Mouse (Mus musculus): ENCODE data around the gene Ahsg. TPM values are rescaled to one million over a fixed set of nuclear protein-coding genes. Genes with fewer than 3 reads are reported as not detected.

Ahsg gene
- polyA plus RNA-seq (2012; rRNA removed) = 0.77 TPM in 1 of 2 replicates, not detected in the other

DNA sequence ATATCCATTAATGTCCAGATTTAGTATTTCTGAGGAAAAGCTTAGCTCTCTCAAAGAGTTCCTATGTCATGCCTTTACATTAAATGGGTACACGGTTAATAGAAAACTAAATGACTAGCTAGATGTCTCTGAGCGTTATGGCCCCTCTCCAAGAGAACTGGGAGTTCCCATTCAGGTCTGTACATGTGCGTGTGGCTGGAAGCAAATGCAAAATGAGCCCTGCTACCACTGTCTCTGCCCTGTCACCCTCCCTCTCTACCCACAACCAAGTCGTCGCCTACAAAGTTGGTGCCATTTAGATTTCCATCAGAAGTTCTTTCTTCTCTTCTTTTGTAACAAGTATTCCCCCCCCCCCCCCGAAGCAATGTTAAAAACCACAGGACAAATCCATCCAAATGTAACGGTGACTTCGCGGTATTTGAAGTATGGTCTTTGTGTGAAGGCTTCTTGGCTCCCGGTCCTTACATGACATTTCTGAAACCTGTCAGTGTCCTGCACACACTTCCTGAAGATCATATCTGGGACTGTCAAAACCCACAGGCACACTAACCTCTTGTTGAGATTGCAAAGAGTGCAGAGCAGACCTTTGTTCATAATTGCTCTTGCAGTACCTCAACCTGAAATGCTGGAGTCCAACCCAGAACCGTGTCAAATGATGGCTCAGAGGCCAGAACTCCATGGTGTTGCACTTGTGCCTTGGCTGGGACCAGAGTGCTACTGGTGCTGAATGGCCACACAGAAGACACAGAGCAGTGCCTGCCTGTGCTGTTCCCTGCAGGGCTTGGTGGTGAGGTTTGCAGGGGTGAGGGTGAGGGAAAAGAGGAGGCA, at the start of gene Ahsg:
TSS of gene Ahsg (plus strand) at position 595 of the 828 bp plus-strand sequence.
- peak; percentile 8 for DNase-seq
- no peak within 1 kb of the TSS for H3K4me3 ChIP-seq (ENCODE audit: insufficient read depth, low read depth, low read length)
- H3K4me1 ChIP-seq (ENCODE audit: control insufficient read depth, insufficient read depth, low read length) = no peaks in the 10 kb centered on the region
- 72% methylated on average over 11 of the region's 11 CpGs for WGBS
- no peak within 1 kb of the TSS for H3K27ac ChIP-seq (ENCODE audit: insufficient read depth, low read depth, low read length)
- H3K36me3 ChIP-seq (ENCODE audit: control insufficient read depth, insufficient read depth, low read length) = no peaks in the 10 kb centered on the region
- H3K27me3 ChIP-seq (replicated peaks; ENCODE audit: control insufficient read depth, insufficient read depth, low read length) = no peaks in the 10 kb centered on the region
- TF ChIP-seq POLR2A (IDR thresholded peaks at IDR 0.05; ENCODE audit: low read depth, low read length) (no peak), CTCF (conservative IDR thresholded peaks at IDR 0.05; ENCODE audit: insufficient read depth, insufficient read length, low read depth, low read length) (no peak)

DNA sequence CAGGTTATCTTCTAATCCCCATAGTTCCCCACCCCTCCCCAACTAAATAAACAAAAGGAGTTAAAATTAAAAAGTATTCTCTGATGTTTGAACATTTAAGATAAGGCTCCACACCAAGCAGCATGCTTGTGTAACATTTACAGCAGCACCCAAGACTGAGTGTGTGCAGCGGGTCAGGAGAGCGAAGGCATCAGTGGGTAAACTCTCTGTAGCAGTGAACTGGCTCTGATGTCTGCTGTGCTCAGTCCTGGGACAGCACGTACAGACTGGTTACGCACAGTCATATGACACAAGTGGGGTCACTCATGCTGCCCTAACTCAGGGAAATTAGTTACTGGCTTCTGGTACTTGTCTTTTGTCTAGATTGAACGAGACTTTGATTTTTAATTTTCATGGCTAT, 48.2 kb upstream of the Ahsg start:
- H3K4me3 ChIP-seq (ENCODE audit: insufficient read depth, low read depth, low read length) = no peak overlapping the region
- H3K4me1 ChIP-seq (ENCODE audit: control insufficient read depth, insufficient read depth, low read length) = peaks cover 10% of the 10 kb centered on the region
- no peak for TF ChIP-seq CTCF (conservative IDR thresholded peaks at IDR 0.05; ENCODE audit: insufficient read depth, insufficient read length, low read depth, low read length)
- TF ChIP-seq POLR2A (IDR thresholded peaks at IDR 0.05; ENCODE audit: low read depth, low read length) = no peak
- H3K27me3 ChIP-seq (replicated peaks; ENCODE audit: control insufficient read depth, insufficient read depth, low read length) = no peaks in the 10 kb centered on the region
- no peak for DNase-seq
- H3K36me3 ChIP-seq (ENCODE audit: control insufficient read depth, insufficient read depth, low read length) = no peaks in the 10 kb centered on the region
- 94% methylated on average over 5 of the region's 5 CpGs for WGBS
- H3K27ac ChIP-seq (ENCODE audit: insufficient read depth, low read depth, low read length) = no peak overlapping the region

DNA sequence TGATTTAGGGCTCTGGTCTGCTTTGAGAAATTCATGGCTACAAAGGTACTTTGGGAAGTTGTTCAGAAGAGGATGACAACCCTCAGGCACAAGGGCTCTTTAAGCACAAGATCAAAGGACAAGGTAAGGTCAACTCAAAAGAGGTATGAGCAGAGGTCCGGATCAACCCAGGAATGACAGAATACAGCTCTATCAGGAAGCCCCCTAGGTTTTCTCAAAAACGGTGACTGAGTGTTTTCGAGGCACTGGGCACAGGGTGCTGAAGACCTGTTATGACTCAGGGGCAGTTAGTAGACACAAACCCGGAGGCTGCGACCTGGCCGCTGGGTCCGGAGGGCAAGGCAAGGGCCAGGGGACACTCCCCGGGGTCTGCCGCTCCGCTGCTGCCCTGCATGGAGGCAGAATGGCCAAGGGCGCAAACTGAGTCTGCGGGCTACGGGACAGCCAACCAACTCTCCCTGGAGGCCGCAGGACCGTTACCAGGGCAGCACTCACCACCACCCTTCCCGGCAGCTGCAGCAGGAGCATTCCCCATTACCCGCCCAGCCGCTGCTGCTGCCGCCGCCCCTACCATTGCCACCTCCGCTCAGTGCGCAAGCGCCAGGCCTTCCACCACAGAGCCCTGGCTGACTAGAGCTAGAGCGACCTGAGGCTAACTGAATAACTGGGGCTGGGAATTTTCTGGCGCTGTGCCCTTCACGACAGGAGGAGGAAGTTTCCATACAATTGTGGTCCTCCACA, 46.8 kb upstream of the Ahsg start:
- no peaks in the 10 kb centered on the region for H3K36me3 ChIP-seq (ENCODE audit: control insufficient read depth, insufficient read depth, low read length)
- no peak for TF ChIP-seq POLR2A (IDR thresholded peaks at IDR 0.05; ENCODE audit: low read depth, low read length)
- TF ChIP-seq CTCF (conservative IDR thresholded peaks at IDR 0.05; ENCODE audit: insufficient read depth, insufficient read length, low read depth, low read length) = no peak
- H3K27me3 ChIP-seq (replicated peaks; ENCODE audit: control insufficient read depth, insufficient read depth, low read length) = no peaks in the 10 kb centered on the region
- WGBS = 4% methylated on average over 26 of the region's 26 CpGs
- H3K27ac ChIP-seq (ENCODE audit: insufficient read depth, low read depth, low read length) = peak overlapping the region; percentile 58
- peaks cover 10% of the 10 kb centered on the region for H3K4me1 ChIP-seq (ENCODE audit: control insufficient read depth, insufficient read depth, low read length)
- DNase-seq = peak; percentile 93
- H3K4me3 ChIP-seq (ENCODE audit: insufficient read depth, low read depth, low read length) = peak overlapping the region; percentile 77

DNA sequence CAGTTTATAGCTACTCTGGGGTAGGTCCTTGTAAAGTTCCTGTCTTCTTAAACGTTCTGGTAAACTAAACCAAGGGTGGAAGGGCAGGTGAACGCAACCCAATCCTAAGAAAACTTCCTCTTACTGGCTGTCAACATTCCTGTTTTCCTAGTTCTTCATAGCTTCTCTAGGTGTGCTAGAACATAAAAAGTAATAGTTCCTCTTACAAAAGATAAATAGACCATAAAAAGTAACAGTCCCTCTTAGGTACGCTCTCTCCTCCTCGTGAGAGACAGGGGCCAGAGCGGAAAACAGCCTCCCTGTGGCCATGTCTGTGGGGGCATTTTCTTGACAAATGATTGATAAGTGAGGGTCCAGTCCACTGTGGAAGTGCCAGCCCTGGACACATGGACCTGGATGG, 46.2 kb upstream of the Ahsg start:
- 40% methylated on average over 5 of the region's 5 CpGs for WGBS
- Histone ChIP-seq H3K27me3 (replicated peaks; ENCODE audit: control insufficient read depth, insufficient read depth, low read length) (no peaks in the 10 kb centered on the region), H3K4me3 (ENCODE audit: insufficient read depth, low read depth, low read length) (peak overlapping the region; percentile 77), H3K36me3 (ENCODE audit: control insufficient read depth, insufficient read depth, low read length) (no peaks in the 10 kb centered on the region), H3K4me1 (ENCODE audit: control insufficient read depth, insufficient read depth, low read length) (peaks cover 10% of the 10 kb centered on the region), H3K27ac (ENCODE audit: insufficient read depth, low read depth, low read length) (peak overlapping the region; percentile 58)
- no peak for DNase-seq
- TF ChIP-seq CTCF (conservative IDR thresholded peaks at IDR 0.05; ENCODE audit: insufficient read depth, insufficient read length, low read depth, low read length) (no peak), POLR2A (IDR thresholded peaks at IDR 0.05; ENCODE audit: low read depth, low read length) (no peak)

DNA sequence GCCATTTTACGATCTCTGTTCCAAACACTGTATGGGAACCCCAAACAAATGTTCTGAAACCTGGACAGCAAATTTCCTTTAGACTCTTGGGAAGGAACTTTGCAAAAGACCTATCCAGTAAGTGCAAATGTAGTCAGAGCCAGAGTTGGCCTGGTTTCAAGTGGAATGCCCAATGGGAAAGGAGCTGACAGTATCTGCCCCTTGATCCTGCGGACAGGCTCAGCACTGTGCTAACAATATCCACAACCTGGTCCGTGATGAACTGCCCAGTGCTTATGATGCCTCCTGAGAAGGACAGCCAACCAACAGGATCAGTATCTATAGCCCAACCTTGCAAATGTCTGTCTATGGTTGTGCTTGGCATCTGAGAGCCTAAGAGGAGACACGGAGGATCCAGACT, 45.6 kb upstream of the Ahsg start:
- no peak overlapping the region for H3K4me3 ChIP-seq (ENCODE audit: insufficient read depth, low read depth, low read length)
- TF ChIP-seq CTCF (conservative IDR thresholded peaks at IDR 0.05; ENCODE audit: insufficient read depth, insufficient read length, low read depth, low read length) = no peak
- no peak for TF ChIP-seq POLR2A (IDR thresholded peaks at IDR 0.05; ENCODE audit: low read depth, low read length)
- peak overlapping the region; percentile 52; the same call in 1 of the 2 replicates for H3K27ac ChIP-seq (ENCODE audit: insufficient read depth, low read depth, low read length)
- H3K27me3 ChIP-seq (replicated peaks; ENCODE audit: control insufficient read depth, insufficient read depth, low read length) = no peaks in the 10 kb centered on the region
- H3K4me1 ChIP-seq (ENCODE audit: control insufficient read depth, insufficient read depth, low read length) = peaks cover 10% of the 10 kb centered on the region
- WGBS = 75% methylated on average over 4 of the region's 4 CpGs
- peak; percentile 76 for DNase-seq
- H3K36me3 ChIP-seq (ENCODE audit: control insufficient read depth, insufficient read depth, low read length) = no peaks in the 10 kb centered on the region

DNA sequence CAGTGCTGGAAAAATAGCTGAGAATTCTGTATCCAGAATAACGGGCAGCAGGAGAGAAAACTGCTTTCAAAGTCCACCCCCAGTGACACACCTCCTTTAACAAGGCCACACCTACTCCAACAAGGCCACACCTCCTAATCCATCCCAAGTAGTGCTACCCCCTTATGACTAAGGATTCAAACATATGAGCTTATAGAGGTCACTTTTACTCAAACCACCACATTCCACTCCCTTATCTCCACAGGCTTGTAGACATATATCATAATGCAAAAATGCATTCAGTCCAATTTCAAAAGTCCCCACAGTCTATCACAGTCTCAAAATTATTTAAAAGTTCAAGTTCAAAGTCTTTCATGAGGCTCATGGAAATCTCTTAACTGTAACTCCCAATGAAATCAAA, 43.4 kb upstream of the Ahsg start:
- no peak for TF ChIP-seq POLR2A (IDR thresholded peaks at IDR 0.05; ENCODE audit: low read depth, low read length)
- no peak for TF ChIP-seq CTCF (conservative IDR thresholded peaks at IDR 0.05; ENCODE audit: insufficient read depth, insufficient read length, low read depth, low read length)
- WGBS = 52% methylated on average over 1 of the region's 1 CpGs
- no peaks in the 10 kb centered on the region for H3K27me3 ChIP-seq (replicated peaks; ENCODE audit: control insufficient read depth, insufficient read depth, low read length)

DNA sequence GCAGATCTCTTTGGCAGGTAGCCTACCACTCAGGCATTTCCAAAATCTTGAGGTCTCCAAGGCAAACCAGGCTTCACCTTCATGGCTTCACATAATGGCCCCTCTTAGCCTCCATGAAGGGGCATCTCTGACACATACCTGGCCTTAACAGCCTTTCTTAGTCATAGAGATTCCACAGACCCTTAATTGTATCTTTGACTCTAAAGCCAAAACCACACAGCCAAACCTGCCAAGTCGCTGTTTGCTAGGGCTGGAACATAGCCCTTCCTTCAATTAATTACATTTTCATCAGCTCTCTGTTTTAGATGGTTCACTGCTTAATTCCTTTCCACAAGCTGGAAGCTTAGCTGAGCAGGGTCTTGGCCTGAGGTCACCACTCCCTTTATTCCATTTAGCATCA, 42.7 kb upstream of the Ahsg start:
- 57% methylated on average over 1 of the region's 1 CpGs for WGBS
- no peak for TF ChIP-seq CTCF (conservative IDR thresholded peaks at IDR 0.05; ENCODE audit: insufficient read depth, insufficient read length, low read depth, low read length)
- no peak for TF ChIP-seq POLR2A (IDR thresholded peaks at IDR 0.05; ENCODE audit: low read depth, low read length)
- peak; percentile 8 for DNase-seq
- H3K4me3 ChIP-seq (ENCODE audit: insufficient read depth, low read depth, low read length) = no peak overlapping the region
- peaks cover 10% of the 10 kb centered on the region for H3K4me1 ChIP-seq (ENCODE audit: control insufficient read depth, insufficient read depth, low read length)
- H3K27me3 ChIP-seq (replicated peaks; ENCODE audit: control insufficient read depth, insufficient read depth, low read length) = no peaks in the 10 kb centered on the region
- no peaks in the 10 kb centered on the region for H3K36me3 ChIP-seq (ENCODE audit: control insufficient read depth, insufficient read depth, low read length)
- H3K27ac ChIP-seq (ENCODE audit: insufficient read depth, low read depth, low read length) = peak overlapping the region; percentile 28; the same call in 1 of the 2 replicates

More for the DNA sequence above, 43.4 kb upstream of the Ahsg start:
- H3K27ac ChIP-seq (ENCODE audit: insufficient read depth, low read depth, low read length) = no peak overlapping the region
- no peak overlapping the region for H3K4me3 ChIP-seq (ENCODE audit: insufficient read depth, low read depth, low read length)
- no peak for DNase-seq
- no peaks in the 10 kb centered on the region for H3K36me3 ChIP-seq (ENCODE audit: control insufficient read depth, insufficient read depth, low read length)
- peaks cover 10% of the 10 kb centered on the region for H3K4me1 ChIP-seq (ENCODE audit: control insufficient read depth, insufficient read depth, low read length)

Data from kidney, adult 2 months (tissue).